Comparison of ENCODE assay signal across 9 mouse cellular contexts in genomic region chr2:27079649-27080048, GRCm38 (mm10). TPM values are rescaled to one million over a fixed set of nuclear protein-coding genes. Genes with fewer than 3 reads are reported as not detected.
DNase-seq lines count a peak whose midpoint lies in the region; ATAC-seq and TF ChIP-seq lines count a peak whose summit lies in the region.
"Had no signal": no experiment of that assay in that cellular context is flagged by ENCODE, and none has a peak within 500 bp of the region (broad histone marks: within the 10 kb centered on the region; RNA-seq: fewer than 3 reads in every experiment).

No protein-coding gene starts in this region.

- no peaks in the 10 kb centered on the region for H3K9me3 ChIP-seq in lung, embryonic 14.5 days (ENCODE audit: low read depth, low read length)
- no peaks in the 10 kb centered on the region for H3K9me3 ChIP-seq in heart, embryonic 12.5 days (replicated peaks)
- no peaks in the 10 kb centered on the region for H3K9me3 ChIP-seq in kidney, embryonic 14.5 days (ENCODE audit: control insufficient read depth, low read length)
- H3K9me3 ChIP-seq in midbrain, embryonic 14.5 days (ENCODE audit: control insufficient read depth, low read length): no peaks in the 10 kb centered on the region

- WGBS in lung, embryonic 14.5 days: 56% methylated on average over 2 of the region's 2 CpGs
- 55% methylated on average over 2 of the region's 2 CpGs for WGBS in heart, embryonic 12.5 days
- 34% methylated on average over 2 of the region's 2 CpGs for WGBS in kidney, embryonic 14.5 days
- WGBS in midbrain, embryonic 14.5 days: 69% methylated on average over 2 of the region's 2 CpGs

- peak; percentile 73 for DNase-seq in lung, embryonic 14.5 days
- no peak for DNase-seq in lung, adult 18-20 months
- DNase-seq in midbrain, embryonic 14.5 days: peak; percentile 77
- DNase-seq in right cerebral cortex, postnatal 25 days: no peak
- DNase-seq in spleen, postnatal 4 days (ENCODE audit: low spot score in 2 of 2): no peak
- no peak for DNase-seq in urinary bladder, postnatal 10 days (ENCODE audit: low spot score)

- H3K4me3 ChIP-seq in lung, embryonic 14.5 days (ENCODE audit: low read depth, low read length): peak overlapping the region; percentile 22
- H3K4me3 ChIP-seq in heart, embryonic 12.5 days: peak overlapping the region; percentile 8
- no peak overlapping the region for H3K4me3 ChIP-seq in kidney, embryonic 14.5 days (ENCODE audit: low read length)
- 0 out of 2 replicates have a peak overlapping the region, but pooled peaks have one; percentile 7 for H3K4me3 ChIP-seq in midbrain, embryonic 14.5 days (replicated peaks; ENCODE audit: low read depth, low read length)

- peak overlapping the region; percentile 51 for H3K27ac ChIP-seq in lung, embryonic 14.5 days (ENCODE audit: low read depth)
- peak overlapping the region; percentile 17 for H3K27ac ChIP-seq in heart, embryonic 12.5 days (ENCODE audit: poor library complexity, severe bottlenecking)
- H3K27ac ChIP-seq in kidney, embryonic 14.5 days (ENCODE audit: low read depth, low read length): no peak overlapping the region
- peak overlapping the region; percentile 49 for H3K27ac ChIP-seq in midbrain, embryonic 14.5 days (replicated peaks; ENCODE audit: low read depth, low read length)

- H3K4me2 ChIP-seq in lung, embryonic 14.5 days: peak overlapping the region; percentile 49
- H3K4me2 ChIP-seq in heart, embryonic 12.5 days: peak overlapping the region; percentile 59
- peak overlapping the region; percentile 26 for H3K4me2 ChIP-seq in kidney, embryonic 14.5 days (replicated peaks; ENCODE audit: low read depth, low read length)
- H3K4me2 ChIP-seq in midbrain, embryonic 14.5 days (ENCODE audit: low read length): peak overlapping the region; percentile 33

- no peaks in the 10 kb centered on the region for H3K36me3 ChIP-seq in lung, embryonic 14.5 days (ENCODE audit: insufficient read depth)
- H3K36me3 ChIP-seq in heart, embryonic 12.5 days: no peaks in the 10 kb centered on the region
- no peaks in the 10 kb centered on the region for H3K36me3 ChIP-seq in kidney, embryonic 14.5 days (ENCODE audit: control insufficient read depth, insufficient read depth, low read length)
- no peaks in the 10 kb centered on the region for H3K36me3 ChIP-seq in midbrain, embryonic 14.5 days (ENCODE audit: control insufficient read depth, insufficient read depth, low read length)

- H3K27me3 ChIP-seq in lung, embryonic 14.5 days (ENCODE audit: insufficient read depth, low read length): peaks cover 6% of the 10 kb centered on the region; the same call in 1 of the 2 replicates
- peaks cover 13% of the 10 kb centered on the region for H3K27me3 ChIP-seq in heart, embryonic 12.5 days (replicated peaks)
- no peaks in the 10 kb centered on the region; the same call in 1 of the 2 replicates for H3K27me3 ChIP-seq in kidney, embryonic 14.5 days (ENCODE audit: control insufficient read depth, insufficient read depth, low read length)
- no peaks in the 10 kb centered on the region for H3K27me3 ChIP-seq in midbrain, embryonic 14.5 days (ENCODE audit: control insufficient read depth, insufficient read depth, low read length)

- no peak overlapping the region; the same call in 1 of the 2 replicates for H3K9ac ChIP-seq in lung, embryonic 14.5 days
- H3K9ac ChIP-seq in heart, embryonic 12.5 days: peak overlapping the region; percentile 44
- no peak overlapping the region for H3K9ac ChIP-seq in kidney, embryonic 14.5 days (ENCODE audit: low read depth, low read length)
- H3K9ac ChIP-seq in midbrain, embryonic 14.5 days (replicated peaks; ENCODE audit: low read length): peak overlapping the region; percentile 7; the same call in 1 of the 2 replicates

- no peak for TF ChIP-seq CTCF in lung, embryonic 14.5 days (IDR thresholded peaks at IDR 0.05; ENCODE audit: low read depth)

- H3K4me1 ChIP-seq in lung, embryonic 14.5 days (ENCODE audit: insufficient read depth): peaks cover 26% of the 10 kb centered on the region
- H3K4me1 ChIP-seq in heart, embryonic 12.5 days (replicated peaks): peaks cover 57% of the 10 kb centered on the region
- peaks cover 30% of the 10 kb centered on the region for H3K4me1 ChIP-seq in kidney, embryonic 14.5 days (ENCODE audit: control insufficient read depth, insufficient read depth, low read length)
- peaks cover 23% of the 10 kb centered on the region for H3K4me1 ChIP-seq in midbrain, embryonic 14.5 days (ENCODE audit: control insufficient read depth, insufficient read depth, low read length)

- ATAC-seq in lung, embryonic 14.5 days (ENCODE audit: insufficient read depth): no peak
- no peak for ATAC-seq in heart, embryonic 12.5 days (ENCODE audit: insufficient number of reproducible peaks, low FRiP score)
- ATAC-seq in kidney, embryonic 14.5 days (ENCODE audit: low FRiP score, low TSS enrichment): peak; percentile 6; the same call in 1 of the 2 replicates
- peak; percentile 35; the same call in 1 of the 2 replicates for ATAC-seq in midbrain, embryonic 14.5 days (ENCODE audit: low FRiP score, low TSS enrichment)

RNA-seq across cellular contexts. Expression of gene Adamtsl2, which starts 0.5 kb away (rescaled TPM):
- 19.2 and 21.0 TPM in 2 replicates for polyA plus RNA-seq in lung, embryonic 14.5 days (2014; fragmentation: Nextera tagmentation; extraction: Ambion mirVana)
- polyA plus RNA-seq in heart, embryonic 12.5 days (2016; fragmentation: Nextera tagmentation; extraction: Ambion mirVana): 10.9 and 12.2 TPM in 2 replicates
- polyA plus RNA-seq in kidney, embryonic 14.5 days (2014; fragmentation: Nextera tagmentation; extraction: Ambion mirVana): 0.51 and 0.65 TPM in 2 replicates
- 7.1 and 7.6 TPM in 2 replicates for polyA plus RNA-seq in midbrain, embryonic 14.5 days (2014; fragmentation: Nextera tagmentation; extraction: Ambion mirVana)

RNA-seq across cellular contexts. Expression of gene Mymk, which starts 7.7 kb away (rescaled TPM):
- polyA plus RNA-seq in lung, embryonic 14.5 days (2014; fragmentation: Nextera tagmentation; extraction: Ambion mirVana): 0.17 and 0.18 TPM in 2 replicates
- 0.17 and 0.18 TPM in 2 replicates for polyA plus RNA-seq in heart, embryonic 12.5 days (2016; fragmentation: Nextera tagmentation; extraction: Ambion mirVana)
- 0.54 TPM in 1 of 2 replicates, not detected in the other for polyA plus RNA-seq in kidney, embryonic 14.5 days (2014; fragmentation: Nextera tagmentation; extraction: Ambion mirVana)
- polyA plus RNA-seq in midbrain, embryonic 14.5 days (2014; fragmentation: Nextera tagmentation; extraction: Ambion mirVana): not detected in 2 replicates
- polyA plus RNA-seq: testis, adult 2 months had no signal

RNA-seq across cellular contexts. Expression of gene Slc2a6, which starts 51.9 kb away (rescaled TPM):
- 0.28 and 0.35 TPM in 2 replicates for polyA plus RNA-seq in lung, embryonic 14.5 days (2014; fragmentation: Nextera tagmentation; extraction: Ambion mirVana)
- 0.10 and 0.47 TPM in 2 replicates for polyA plus RNA-seq in heart, embryonic 12.5 days (2016; fragmentation: Nextera tagmentation; extraction: Ambion mirVana)
- polyA plus RNA-seq in kidney, embryonic 14.5 days (2014; fragmentation: Nextera tagmentation; extraction: Ambion mirVana): 0.37 and 0.64 TPM in 2 replicates
- 4.3 and 4.9 TPM in 2 replicates for polyA plus RNA-seq in midbrain, embryonic 14.5 days (2014; fragmentation: Nextera tagmentation; extraction: Ambion mirVana)

Comparison
In these comparisons a context has a peak if more than half of its experiments do, and no peak if none do; other contexts are left out.
1. DNase-seq: peak in lung, embryonic 14.5 days (single experiment) and midbrain, embryonic 14.5 days (single experiment); none in lung, adult 18-20 months (0 of 2), right cerebral cortex, postnatal 25 days (single experiment), spleen, postnatal 4 days (0 of 2) and urinary bladder, postnatal 10 days (single experiment).
2. ATAC-seq: peak in kidney, embryonic 14.5 days (single experiment) and midbrain, embryonic 14.5 days (single experiment); none in lung, embryonic 14.5 days (single experiment) and heart, embryonic 12.5 days (single experiment).
3. H3K9ac ChIP-seq: peak in heart, embryonic 12.5 days (single experiment) and midbrain, embryonic 14.5 days (single experiment); none in lung, embryonic 14.5 days (single experiment) and kidney, embryonic 14.5 days (single experiment).
4. Peak in every context shown above with its lines, with median percentiles within 50 percentile points of each other: H3K4me2 ChIP-seq.